Mouse (Mus musculus) liver, embryonic 14.5 days (tissue): ENCODE results near the gene Commd1. TPM values are rescaled to one million over a fixed set of nuclear protein-coding genes. Genes with fewer than 3 reads are reported as not detected.

ENCODE experiments used
- ATAC-seq: fragments of 200-750 bp; cut with Nextera tagmentation; 2 replicates; pipeline ENCODE4 v1.8.0; 2017; ENCODE audit warnings: moderate number of reproducible peaks, mild to moderate bottlenecking, moderate library complexity; ENCODE audit not compliant: insufficient read depth
- DNase-seq, 3 experiments: peaks; one replicate each; pipeline ENCODE4 v3.0.0-alpha.2; 2012 to 2013; ENCODE audit warnings: low read depth in 3 of 3, low spot score in 3 of 3
- H3K27ac ChIP-seq: fragments of 300-500 bp; sonication (generic); 2 replicates; pipeline ENCODE4 v1.5.1; 2014; ENCODE audit warnings: moderate library complexity, mild to moderate bottlenecking, control low read depth, inconsistent platforms
- H3K27me3 ChIP-seq: fragments of 300-500 bp; sonication (generic); 2 replicates; pipeline ENCODE4 v1.6.1; 2014; ENCODE audit warnings: mild to moderate bottlenecking, low read length, moderate library complexity; ENCODE audit not compliant: control insufficient read depth, insufficient read depth
- H3K36me3 ChIP-seq: fragments of 300-500 bp; sonication (generic); replicated peaks from 2 replicates; pipeline ENCODE4 v1.6.1; 2014; ENCODE audit warnings: low read depth; ENCODE audit not compliant: control insufficient read depth, insufficient read depth
- H3K4me1 ChIP-seq, 2 experiments: fragments of 200-500 bp in 1 of 2; fragments of 300-500 bp in 1 of 2; sonication (generic) in 1 of 2; replicated peaks; 2 replicates each; pipeline ENCODE4 v1.6.1; 2012 to 2014; ENCODE audit warnings: antibody characterized with exemption in 1 of 2, inconsistent platforms in 1 of 2, low read length in 1 of 2; ENCODE audit not compliant: control insufficient read depth in 2 of 2, insufficient read depth in 2 of 2
- H3K4me2 ChIP-seq: fragments of 300-500 bp; sonication (generic); 2 replicates; pipeline ENCODE4 v1.6.1; 2014; ENCODE audit warnings: low read depth, mild to moderate bottlenecking, control low read depth, moderate library complexity
- H3K4me3 ChIP-seq, 2 experiments: fragments of 200-500 bp in 1 of 2; fragments of 300-500 bp in 1 of 2; sonication (generic) in 1 of 2; 2 replicates each; pipeline ENCODE4 v1.5.1; 2012 to 2014; ENCODE audit warnings: low read depth in 2 of 2, low read length in 2 of 2, mild to moderate bottlenecking in 2 of 2, control low read depth in 1 of 2, inconsistent platforms in 1 of 2, moderate library complexity in 1 of 2; ENCODE audit not compliant: insufficient read depth in 1 of 2
- H3K9ac ChIP-seq: fragments of 300-500 bp; sonication (generic); replicated peaks from 2 replicates; pipeline ENCODE4 v1.6.1; 2014; ENCODE audit warnings: mild to moderate bottlenecking, control low read depth, moderate library complexity
- H3K9me3 ChIP-seq: fragments of 300-500 bp; sonication (generic); 2 replicates; pipeline ENCODE4 v1.6.1; 2016; ENCODE audit warnings: low read length, mixed read lengths; ENCODE audit not compliant: control insufficient read depth
- CTCF ChIP-seq: IDR thresholded peaks from 2 replicates; pipeline ENCODE4 v1.5.1; 2016; ENCODE audit warnings: antibody characterized with exemption, low read depth, control low read depth
- EP300 ChIP-seq: IDR thresholded peaks from 2 replicates; pipeline ENCODE4 v1.6.1; 2016; ENCODE audit warnings: antibody characterized with exemption, low read depth
- WGBS: fragments of 180-500 bp; shearing (Covaris S2); extraction: QIAGEN DNeasy Blood & Tissue Kit; methylation state at CpG from one replicate; pipeline ENCODE4 v1.1.7; 2014; ENCODE audit not compliant: insufficient replicate concordance; 5-methylcytosine and 5-hydroxymethylcytosine counted together
- polyA plus RNA-seq, 2 experiments: library from polyadenylated mRNA; depleted of rRNA in 1 of 2; stranded (reverse) in 1 of 2; unstranded in 1 of 2; fragments of >200 nt; fragmentation: Nextera tagmentation in 1 of 2; extraction: Ambion mirVana in 1 of 2; gene quantifications; 2 replicates each; pipeline versions ENCODE4 v1.2.1 to v1.2.3; 2012 to 2014

The Commd1 gene
- polyA plus RNA-seq, 2 experiments: 35.6 to 203 TPM

- no peaks in the 10 kb centered on the region; the same call in 1 of the 2 replicates for H3K27me3 ChIP-seq
- 0 out of 4 replicates have a peak, but pooled peaks cover 0 to 2% of the 10 kb centered on the region in 2 experiments for H3K4me1 ChIP-seq
- no peaks in the 10 kb centered on the region for H3K9me3 ChIP-seq
- DNase-seq (no peak), ATAC-seq (no peak)
- H3K9ac ChIP-seq: no peak overlapping the region
- H3K4me2 ChIP-seq: no peak overlapping the region
- no peaks in the 10 kb centered on the region for H3K36me3 ChIP-seq
- no peak overlapping the region for H3K4me3 ChIP-seq
- no peak overlapping the region for H3K27ac ChIP-seq
- 62% methylated on average over 2 of the region's 2 CpGs for WGBS
- TF ChIP-seq EP300 (no peak), CTCF (no peak)
Observed at GRCm38 (mm10) chr11:22883676-22884075, 98.5 kb downstream of the Commd1 start.

DNA sequence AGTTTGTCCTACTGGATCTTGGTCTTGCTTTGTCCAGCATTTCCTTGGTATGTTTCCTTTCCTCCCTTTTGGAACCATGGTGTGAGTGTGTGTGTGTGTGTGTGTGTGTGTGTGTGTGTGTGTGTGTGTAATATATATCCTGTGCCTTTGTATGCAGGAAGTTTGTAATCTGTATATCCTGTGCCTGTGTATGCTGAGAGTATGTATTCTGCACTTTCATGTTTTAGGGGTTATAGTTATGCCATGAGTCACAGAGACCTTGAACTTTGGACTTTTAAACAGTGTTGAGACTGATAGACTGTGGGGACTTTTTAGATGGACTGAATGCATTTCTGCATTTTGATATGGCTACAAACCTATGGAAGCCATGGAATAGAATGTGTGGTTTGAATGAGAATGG lies 99.3 kb downstream of the Commd1 start:
- H3K27me3 ChIP-seq: no peaks in the 10 kb centered on the region; the same call in 1 of the 2 replicates
- no peak overlapping the region for H3K9ac ChIP-seq
- H3K4me3 ChIP-seq: no peak overlapping the region
- no peak overlapping the region for H3K4me2 ChIP-seq
- no peak for TF ChIP-seq EP300
- TF ChIP-seq CTCF: no peak
- H3K36me3 ChIP-seq: no peaks in the 10 kb centered on the region
- DNase-seq: no peak
- no peak for ATAC-seq
- H3K27ac ChIP-seq: no peak overlapping the region
- no peaks in the 10 kb centered on the region for H3K9me3 ChIP-seq
- 0 out of 4 replicates have a peak, but pooled peaks cover 0 to 2% of the 10 kb centered on the region in 2 experiments for H3K4me1 ChIP-seq

DNA sequence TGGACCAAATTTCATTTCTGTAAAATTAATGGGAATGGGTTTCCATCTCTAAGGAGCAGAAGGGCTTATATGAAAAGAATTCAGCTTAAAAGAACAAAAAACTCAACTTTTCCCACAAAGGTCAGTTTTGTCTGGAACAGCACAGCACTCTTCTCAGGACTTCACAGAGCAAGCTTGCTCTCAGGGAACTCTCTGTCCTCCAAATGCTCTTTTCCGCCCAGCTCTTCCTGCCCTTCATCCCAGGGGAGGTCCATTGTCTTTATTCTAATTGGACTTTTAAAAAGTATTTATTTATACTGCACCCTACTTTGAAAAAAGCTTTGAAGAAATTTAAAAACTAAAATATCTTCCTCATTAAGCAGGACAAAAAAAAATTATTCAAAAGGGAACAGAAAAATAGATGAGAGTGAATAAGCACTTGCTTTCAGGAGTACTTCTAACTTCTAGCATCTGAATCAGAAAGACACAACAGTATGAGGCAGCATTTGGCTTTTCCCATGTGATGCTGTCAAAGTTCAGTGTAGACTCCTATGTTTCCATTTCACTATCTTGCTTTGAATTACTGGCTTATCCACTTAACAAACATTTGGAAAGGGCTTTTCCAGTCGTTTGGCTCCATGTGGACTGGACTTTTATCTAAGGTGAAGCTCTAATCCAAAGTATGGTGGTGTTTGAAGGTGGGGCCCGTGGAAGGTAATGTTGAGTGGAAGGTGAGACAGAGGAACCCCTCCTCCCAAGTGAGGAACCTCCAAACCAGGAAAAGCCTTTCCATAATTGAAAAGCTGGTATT lies 101.6 kb downstream of the Commd1 start:
- Histone ChIP-seq H3K9ac (no peak overlapping the region), H3K4me3 (no peak overlapping the region), H3K4me2 (no peak overlapping the region), H3K27ac (no peak overlapping the region), H3K9me3 (no peaks in the 10 kb centered on the region), H3K4me1 (peaks cover 9 to 10% of the 10 kb centered on the region in 2 experiments), H3K27me3 (no peaks in the 10 kb centered on the region; the same call in 1 of the 2 replicates), H3K36me3 (no peaks in the 10 kb centered on the region)
- 46% methylated on average over 3 of the region's 3 CpGs for WGBS
- no peak for DNase-seq
- no peak for ATAC-seq
- TF ChIP-seq EP300 (no peak), CTCF (no peak)

DNA sequence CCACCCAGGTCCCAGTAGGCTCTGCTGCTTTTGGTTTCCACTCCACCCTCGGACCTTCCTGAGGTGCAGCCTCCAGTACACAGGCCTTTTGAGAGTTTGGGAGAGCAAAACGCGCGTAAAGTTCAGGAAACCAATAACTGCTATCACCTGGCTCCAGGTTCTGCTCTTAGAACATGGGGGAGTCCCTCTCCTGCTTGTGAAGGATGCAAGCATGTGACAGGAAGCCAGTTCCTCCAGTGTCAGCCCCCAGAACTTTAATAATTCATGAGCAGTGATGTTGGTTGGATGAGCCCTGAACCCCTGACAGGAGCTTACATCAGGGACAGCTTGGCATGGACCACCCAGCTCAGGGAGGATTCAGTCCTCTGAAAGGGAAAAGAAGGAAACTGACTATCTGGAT lies 102.5 kb downstream of the Commd1 start:
- Histone ChIP-seq H3K27ac (no peak overlapping the region), H3K4me3 (no peak overlapping the region), H3K27me3 (no peaks in the 10 kb centered on the region; the same call in 1 of the 2 replicates), H3K36me3 (no peaks in the 10 kb centered on the region), H3K4me2 (no peak overlapping the region), H3K9me3 (no peaks in the 10 kb centered on the region), H3K9ac (no peak overlapping the region), H3K4me1 (peaks cover 9 to 10% of the 10 kb centered on the region in 2 experiments)
- TF ChIP-seq CTCF: no peak
- no peak for TF ChIP-seq EP300
- 51% methylated on average over 4 of the region's 4 CpGs for WGBS
- DNase-seq (no peak), ATAC-seq (no peak)

GRCm38 (mm10) chr11:22876680-22877330 lies 105.4 kb downstream of the Commd1 start:
- no peaks in the 10 kb centered on the region for H3K9me3 ChIP-seq
- H3K9ac ChIP-seq: no peak overlapping the region
- H3K27ac ChIP-seq: peak overlapping the region; percentile 46; the same call in 1 of the 2 replicates
- peak in 1 of 3 experiments; percentile 52 for DNase-seq
- no peak overlapping the region for H3K4me3 ChIP-seq
- peaks cover 8 to 16% of the 10 kb centered on the region in 2 experiments for H3K4me1 ChIP-seq
- no peaks in the 10 kb centered on the region for H3K36me3 ChIP-seq
- ATAC-seq: peak; percentile 87
- no peaks in the 10 kb centered on the region for H3K27me3 ChIP-seq
- peak overlapping the region; percentile 0; the same call in 1 of the 2 replicates for H3K4me2 ChIP-seq
- peak; percentile 70 for TF ChIP-seq EP300
- no peak for TF ChIP-seq CTCF
- whole genome bisulfite sequencing: 19% methylated on average over 3 of the region's 3 CpGs
